Mouse (Mus musculus): ENCODE measurements around the gene Shank1. TPM values are rescaled to one million over a fixed set of nuclear protein-coding genes. Genes with fewer than 3 reads are reported as not detected.

Gene Shank1
- polyA plus RNA-seq (2017; shearing (Covaris generic)) = 0.16 TPM

DNA sequence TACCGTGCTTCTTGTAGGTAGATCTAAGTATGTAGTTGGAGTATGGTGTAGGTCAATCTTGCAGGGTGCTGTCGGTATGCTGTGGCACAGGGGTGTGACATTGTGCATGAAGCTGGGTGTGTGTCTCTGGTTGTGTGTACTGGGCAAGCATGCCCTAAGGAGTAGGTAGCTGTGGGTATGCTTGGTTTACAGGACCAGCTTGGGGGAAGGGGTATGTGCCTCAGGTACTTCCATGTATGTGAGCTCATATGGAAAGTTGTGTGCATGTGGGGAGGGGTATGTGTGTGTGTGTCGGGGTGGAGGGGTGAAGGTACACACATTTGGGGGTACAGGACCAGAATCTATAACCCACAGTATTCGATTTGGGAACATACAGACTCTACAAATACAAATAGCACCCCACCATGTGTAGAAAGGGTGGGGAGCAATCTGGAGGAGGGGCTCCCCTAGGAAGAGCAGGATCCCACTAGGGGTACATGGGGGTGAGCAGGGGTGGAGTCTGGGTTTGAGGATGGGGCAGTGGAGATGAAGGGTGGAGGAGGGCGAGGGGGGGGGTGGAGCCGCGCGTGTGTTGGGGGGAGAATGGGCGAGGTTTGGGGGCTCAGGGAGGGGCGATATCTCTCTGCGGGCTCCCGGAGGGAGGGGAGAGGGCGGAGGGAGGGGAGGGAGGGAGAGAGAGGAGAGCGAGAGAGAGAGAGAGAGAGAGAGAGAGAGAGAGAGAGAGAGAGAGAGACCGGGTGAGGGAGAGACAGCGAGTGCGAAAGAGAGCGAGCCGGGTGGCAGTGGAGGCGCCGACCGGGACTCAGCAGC, at the start of gene Shank1:
TSS of gene Shank1 (plus strand) at position 779 of the 810 bp plus-strand sequence.

GRCm38 (mm10) chr7:44261147-44261546, 48.9 kb upstream of the Shank1 start, which contains the start of gene Gm15517:
TSS of gene Gm15517 (plus strand) at chr7:44261447.

DNA sequence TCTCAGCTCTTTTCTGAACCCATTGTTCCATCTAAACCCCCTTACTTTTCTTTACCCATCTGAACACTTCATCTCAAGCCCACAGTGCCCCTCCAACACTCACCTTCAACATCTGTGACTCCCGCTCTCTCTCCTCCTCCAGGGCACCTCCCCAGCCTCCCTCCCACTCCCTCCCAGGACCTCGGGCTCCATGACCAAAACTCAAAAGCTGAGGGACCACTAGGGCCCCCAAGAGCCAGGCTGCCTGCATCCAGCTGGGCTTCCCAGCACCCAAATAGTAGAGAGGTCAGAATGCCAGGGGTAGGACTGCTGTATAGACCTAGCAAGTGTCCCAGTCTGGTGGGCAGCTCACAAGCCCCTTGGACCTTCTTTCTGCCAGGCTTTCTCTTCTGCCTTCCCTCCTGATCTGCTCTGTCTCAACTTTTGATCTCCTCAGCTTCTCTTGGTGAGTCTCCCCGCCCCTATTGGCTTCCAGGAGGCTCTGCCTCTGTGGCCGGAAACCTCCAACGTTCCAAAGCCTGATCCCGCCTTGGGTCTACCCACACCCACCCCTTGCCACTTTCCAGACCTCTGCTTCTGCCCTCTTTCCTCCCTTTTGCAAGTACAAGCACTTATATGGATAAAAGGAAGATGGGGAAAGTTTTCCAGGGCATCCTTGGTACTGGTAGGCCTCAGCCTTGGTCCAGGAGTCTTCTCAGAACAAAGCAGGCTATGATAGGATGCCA, 3.4 kb upstream of the Shank1 start, which contains the start of gene Clec11a:
TSS of gene Clec11a (minus strand) at position 387 of the 725 bp plus-strand sequence.

DNA sequence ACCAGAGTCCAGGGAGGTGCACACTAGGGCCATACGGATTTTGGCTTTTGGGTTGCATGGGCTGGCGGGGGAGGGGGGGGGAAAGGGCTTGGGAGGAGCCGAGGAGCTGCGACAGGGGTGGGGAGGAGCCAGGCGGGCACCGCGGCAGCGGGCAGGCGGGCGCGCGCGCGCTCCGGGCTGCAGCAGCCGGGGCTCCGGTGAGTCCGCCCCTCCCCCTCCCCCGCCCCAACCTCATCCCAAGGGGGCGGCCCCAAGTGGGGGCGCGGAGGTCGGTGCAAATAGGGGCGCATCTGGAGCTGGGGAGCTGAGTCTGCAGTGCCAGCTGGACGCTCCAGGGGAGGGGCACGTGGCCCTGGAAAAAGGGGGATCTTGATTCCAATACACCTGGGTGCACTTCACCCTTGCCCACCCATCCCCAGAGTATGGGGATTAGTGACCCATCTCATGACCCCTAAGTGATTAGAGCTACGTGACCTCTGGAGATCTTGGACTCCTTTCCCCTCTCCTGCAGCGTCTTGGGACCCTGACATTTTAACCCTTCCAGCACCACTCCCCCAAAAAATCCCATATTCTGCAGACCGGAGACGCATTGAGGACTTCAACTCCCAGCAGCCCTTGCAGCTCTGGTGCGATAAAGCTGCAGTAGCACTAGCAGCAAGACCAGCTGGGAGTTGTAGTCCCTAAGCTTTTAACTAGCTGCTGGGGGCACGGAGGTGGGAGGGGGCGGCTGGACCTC, 74.1 kb downstream of the Shank1 start, which contains the start of gene Syt3:
TSS of gene Syt3 (plus strand) at position 123 of the 736 bp plus-strand sequence.

DNA sequence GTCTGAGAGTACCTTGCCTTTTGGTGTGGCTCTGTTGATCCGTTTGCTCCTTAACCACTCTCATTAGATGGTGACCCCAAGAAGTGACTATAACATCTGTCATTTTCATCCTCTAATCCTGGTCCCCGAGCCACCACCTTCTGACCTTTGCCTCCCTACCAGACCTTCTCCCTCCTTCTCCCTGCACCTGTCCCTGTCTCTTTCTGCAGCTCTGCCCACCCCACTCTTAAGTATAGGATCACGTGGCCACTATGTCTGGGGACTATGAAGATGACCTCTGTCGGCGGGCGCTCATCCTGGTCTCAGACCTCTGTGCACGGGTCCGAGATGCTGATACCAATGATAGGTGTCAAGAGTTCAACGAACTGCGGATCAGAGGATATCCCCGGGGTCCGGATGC, 75.7 kb downstream of the Shank1 start, which contains the start of gene 1700008O03Rik:
TSS of gene 1700008O03Rik (minus strand) at position 101 of the 400 bp plus-strand sequence.

Other genes starting within 250 kb of the Shank1 start
- gene Klk1b21, start 207.9 kb upstream of the Shank1 start, polyA plus RNA-seq (2017; shearing (Covaris generic)) = not detected
- not detected for gene Klk1b22, start 197.6 kb upstream of the Shank1 start, polyA plus RNA-seq (2017; shearing (Covaris generic))
- gene Klk1b16, start 173.5 kb upstream of the Shank1 start, polyA plus RNA-seq (2017; shearing (Covaris generic)) = not detected
- not detected for gene Klk1b24, start 122.0 kb upstream of the Shank1 start, polyA plus RNA-seq (2017; shearing (Covaris generic))
- gene Klk1b3, start 112.1 kb upstream of the Shank1 start, polyA plus RNA-seq (2017; shearing (Covaris generic)) = not detected
- gene Klk1b4, start 102.8 kb upstream of the Shank1 start, polyA plus RNA-seq (2017; shearing (Covaris generic)) = not detected
- gene Klk1b5, start 94.3 kb upstream of the Shank1 start, polyA plus RNA-seq (2017; shearing (Covaris generic)) = not detected
- gene Klk1, start 84.9 kb upstream of the Shank1 start, polyA plus RNA-seq (2017; shearing (Covaris generic)) = not detected
- gene Gm36864, start 74.1 kb upstream of the Shank1 start, polyA plus RNA-seq (2017; shearing (Covaris generic)) = not detected
- 2.1 TPM for gene 1700028J19Rik, start 63.6 kb upstream of the Shank1 start, polyA plus RNA-seq (2017; shearing (Covaris generic))
- gene 2410002F23Rik, start 63.5 kb upstream of the Shank1 start, polyA plus RNA-seq (2017; shearing (Covaris generic)) = 189 TPM
- gene Acp4, start 52.9 kb upstream of the Shank1 start, polyA plus RNA-seq (2017; shearing (Covaris generic)) = 0.28 TPM
- gene Gm15517, start 48.8 kb upstream of the Shank1 start, polyA plus RNA-seq (2017; shearing (Covaris generic)) = not detected
- 0.31 TPM for gene Clec11a, start 3.4 kb upstream of the Shank1 start, polyA plus RNA-seq (2017; shearing (Covaris generic))
- 0.28 TPM for gene Syt3, start 73.8 kb downstream of the Shank1 start, polyA plus RNA-seq (2017; shearing (Covaris generic))
- 0.71 TPM for gene 1700008O03Rik, start 75.6 kb downstream of the Shank1 start, polyA plus RNA-seq (2017; shearing (Covaris generic))
- gene Lrrc4b, start 118.8 kb downstream of the Shank1 start, polyA plus RNA-seq (2017; shearing (Covaris generic)) = not detected
- 0.28 TPM for gene Aspdh, start 155.1 kb downstream of the Shank1 start, polyA plus RNA-seq (2017; shearing (Covaris generic))
- gene Josd2, start 157.7 kb downstream of the Shank1 start, polyA plus RNA-seq (2017; shearing (Covaris generic)) = 111 TPM
- gene Emc10, start 186.3 kb downstream of the Shank1 start, polyA plus RNA-seq (2017; shearing (Covaris generic)) = 188 TPM
- 3.4 TPM for gene Fam71e1, start 186.3 kb downstream of the Shank1 start, polyA plus RNA-seq (2017; shearing (Covaris generic))
- gene Mybpc2, start 214.4 kb downstream of the Shank1 start, polyA plus RNA-seq (2017; shearing (Covaris generic)) = not detected
- 0.87 TPM for gene Spib, start 221.8 kb downstream of the Shank1 start, polyA plus RNA-seq (2017; shearing (Covaris generic))
- 58.9 TPM for gene Pold1, start 238.6 kb downstream of the Shank1 start, polyA plus RNA-seq (2017; shearing (Covaris generic))
- gene Nr1h2, start 243.7 kb downstream of the Shank1 start, polyA plus RNA-seq (2017; shearing (Covaris generic)) = 143 TPM